Mouse (Mus musculus) G1E (cell line): Measurements from ENCODE around the gene Ankrd54.

Source experiments
- CTCF ChIP-seq: IDR thresholded peaks from 2 replicates; pipeline ENCODE4 v1.5.1; 2012; ENCODE audit warnings: low read depth, low read length, inconsistent platforms, mixed read lengths
- GATA1 ChIP-seq: IDR thresholded peaks from 2 replicates; pipeline ENCODE4 v1.6.1; 2012; ENCODE audit warnings: borderline replicate concordance, low read length, inconsistent platforms, mixed read lengths
- GATA2 ChIP-seq: IDR thresholded peaks from 2 replicates; pipeline ENCODE4 v1.6.1; 2012; ENCODE audit warnings: low read depth, low read length, inconsistent platforms, borderline replicate concordance
- TAL1 ChIP-seq: conservative IDR thresholded peaks from 2 replicates; pipeline ENCODE4 v1.6.1; 2012; ENCODE audit warnings: low read depth, low read length, inconsistent platforms, mixed read lengths

GRCm38 (mm10) chr15:79025687-79026308 is 36.9 kb downstream of the Ankrd54 start:
- TF ChIP-seq CTCF = no peak
- no peak for TF ChIP-seq GATA2
- no peak for TF ChIP-seq GATA1
- no peak for TF ChIP-seq TAL1
